Mouse (Mus musculus) CH12.LX (cell line): ENCODE results near the gene Itgb3.

ENCODE experiments used
- CTCF ChIP-seq, 2 experiments: IDR thresholded peaks in 1 of 2; conservative IDR thresholded peaks in 1 of 2; 2 replicates each; pipeline ENCODE4 v1.5.1; 2011 to 2012; ENCODE audit warnings: low read depth in 2 of 2, low read length in 2 of 2, improper control_type of control experiment in 1 of 2, inconsistent platforms in 1 of 2, mild to moderate bottlenecking in 1 of 2, moderate library complexity in 1 of 2
- E2F4 ChIP-seq: IDR thresholded peaks from 2 replicates; pipeline ENCODE4 v1.6.1; 2011; ENCODE audit warnings: low read depth, low read length, improper control_type of control experiment; ENCODE audit not compliant: insufficient replicate concordance
- JUN ChIP-seq: IDR thresholded peaks from 2 replicates; pipeline ENCODE4 v1.6.1; 2011; ENCODE audit warnings: low read depth, mild to moderate bottlenecking, low read length, improper control_type of control experiment, moderate library complexity; ENCODE audit not compliant: insufficient read depth
- NRF1 ChIP-seq: IDR thresholded peaks from 2 replicates; pipeline ENCODE4 v1.6.1; 2014; ENCODE audit warnings: low read depth, mild to moderate bottlenecking, inconsistent platforms, low read length, improper control_type of control experiment, moderate library complexity
- POLR2A ChIP-seq: IDR thresholded peaks from 2 replicates; pipeline ENCODE4 v1.6.1; 2011; ENCODE audit warnings: low read depth, mild to moderate bottlenecking, improper control_type of control experiment, low read length
- ZNF384 ChIP-seq: IDR thresholded peaks from 2 replicates; pipeline ENCODE4 v1.6.1; 2012; ENCODE audit warnings: low read depth, low read length, improper control_type of control experiment, inconsistent platforms

DNA sequence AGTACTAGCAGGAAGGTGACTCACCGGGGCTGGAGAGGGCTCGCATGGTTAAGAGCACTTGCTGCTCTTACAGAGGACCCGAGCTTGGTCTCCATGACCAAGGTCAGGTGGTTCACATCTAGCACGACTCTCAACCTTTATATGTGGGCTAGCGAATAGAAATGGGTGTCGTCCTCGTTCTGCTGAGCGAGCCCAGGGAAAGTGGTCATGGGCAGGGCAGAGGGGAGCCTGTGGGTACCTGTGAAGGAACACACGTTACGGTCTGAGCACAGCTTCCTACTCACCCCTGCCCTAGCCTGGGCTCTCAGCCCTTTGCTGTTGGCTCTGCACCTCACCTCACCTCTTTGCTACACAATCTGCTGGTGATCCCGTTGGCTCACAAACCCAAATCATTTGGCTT is 54.8 kb downstream of the Itgb3 start:
- TF ChIP-seq POLR2A, result no peak
- TF ChIP-seq CTCF (conservative IDR thresholded peaks at IDR 0.05 in 1 of 2, IDR thresholded peaks at IDR 0.05 in 1 of 2; ENCODE audit: low read depth in 2 of 2, low read length in 2 of 2), result no peak
- no peak for TF ChIP-seq E2F4
- TF ChIP-seq NRF1, result no peak
- no peak for TF ChIP-seq ZNF384
- no peak for TF ChIP-seq JUN
